Mouse (Mus musculus) embryonic stem cell, embryonic (primary cell): ENCODE data around the gene Ppm1h.

Experiments
- CTCF ChIA-PET, 4 experiments: fragments of 300-600 bp in 2 of 4; fragments of 350-600 bp in 2 of 4; sonication (Branson Sonifier 250); formaldehyde crosslinking; loops; one replicate each; lab custom pipeline; 2022; ENCODE audit warnings: inconsistent platforms in 2 of 4; lab: Charles Lee
- POLR2A ChIA-PET, 4 experiments: fragments of 300-600 bp in 2 of 4; fragments of 350-600 bp in 2 of 4; sonication (Branson Sonifier 250); formaldehyde crosslinking; loops; one replicate each; lab custom pipeline; 2022; ENCODE audit warnings: antibody characterized with exemption in 4 of 4, inconsistent platforms in 1 of 4; lab: Charles Lee

The Ppm1h gene

GRCm38 (mm10) chr10:122782755-122783154, 104.2 kb downstream of the Ppm1h start:
- POLR2A ChIA-PET, result interaction anchor here in 1 of 4 experiments (0.6 to 1.5 kb wide), 2 partner anchors 10 to 14 kb away, joined by 3 to 6 read pairs; no protein-coding TSS in a partner anchor
- CTCF ChIA-PET, result interaction anchor here in 1 of 4 experiments (0.5 kb wide), 1 partner anchor 239 kb away, joined by 3 read pairs; no protein-coding TSS in a partner anchor

GRCm38 (mm10) chr10:122789648-122790170, 111.1 kb downstream of the Ppm1h start:
- ChIA-PET POLR2A (interaction anchor here in 1 of 4 experiments (0.6 to 0.9 kb wide), 2 partner anchors 95 to 506 kb away, joined by 3 to 4 read pairs; no protein-coding TSS in a partner anchor), CTCF (interaction anchor here in 3 of 4 experiments (0.5 to 1.0 kb wide), 5 partner anchors 13 to 246 kb away, joined by 3 to 5 read pairs (median 3); no protein-coding TSS in a partner anchor)

GRCm38 (mm10) chr10:122792021-122792966, 113.7 kb downstream of the Ppm1h start:
- POLR2A ChIA-PET, result interaction anchor here (0.5 to 3.0 kb wide), 26 partner anchors 8 to 653 kb away, joined by 3 to 22 read pairs (median 4); partner anchors contain the start of genes Mon2 (in 2 of the 4) and Ppm1h (in 1 of the 4)

GRCm38 (mm10) chr10:122793193-122793592, 114.6 kb downstream of the Ppm1h start:
- CTCF ChIA-PET, result interaction anchor here (0.6 to 2.3 kb wide), 13 partner anchors 10 to 570 kb away, joined by 3 to 9 read pairs (median 5); no protein-coding TSS in a partner anchor

More at GRCm38 (mm10) chr10:122792021-122792966, 113.7 kb downstream of the Ppm1h start:
- CTCF ChIA-PET, result interaction anchor here (0.6 to 2.3 kb wide), 17 partner anchors 11 to 569 kb away, joined by 3 to 10 read pairs (median 5); no protein-coding TSS in a partner anchor

GRCm38 (mm10) chr10:122794187-122794850, 115.8 kb downstream of the Ppm1h start:
- POLR2A ChIA-PET, result interaction anchor here in 2 of 4 experiments (0.6 to 3.0 kb wide), 6 partner anchors 8 to 282 kb away, joined by 3 to 22 read pairs (median 5); partner anchors contain the start of gene Mon2 (in 1 of the 2)
- CTCF ChIA-PET, result interaction anchor here in 3 of 4 experiments (0.5 to 1.5 kb wide), 7 partner anchors 12 to 297 kb away, joined by 3 to 5 read pairs (median 3); no protein-coding TSS in a partner anchor

More at GRCm38 (mm10) chr10:122793193-122793592, 114.6 kb downstream of the Ppm1h start:
- POLR2A ChIA-PET, result interaction anchor here in 3 of 4 experiments (0.5 to 3.0 kb wide), 23 partner anchors 9 to 958 kb away, joined by 3 to 22 read pairs (median 4); partner anchors contain the start of gene Mon2 (in 2 of the 3)

- CTCF ChIA-PET, result interaction anchor here in 3 of 4 experiments (0.5 to 1.3 kb wide), 6 partner anchors 9 to 458 kb away, joined by 3 to 6 read pairs (median 3); no protein-coding TSS in a partner anchor
- POLR2A ChIA-PET, result interaction anchor here in 1 of 4 experiments (0.9 kb wide), 1 partner anchor 279 kb away, joined by 3 read pairs; no protein-coding TSS in a partner anchor
These were observed 119.4 kb downstream of the Ppm1h start for GRCm38 (mm10) chr10:122797955-122798354.

GRCm38 (mm10) chr10:122800003-122800731, 121.6 kb downstream of the Ppm1h start:
- CTCF ChIA-PET, result interaction anchor here in 3 of 4 experiments (0.5 to 1.7 kb wide), 7 partner anchors 21 to 321 kb away, joined by 3 to 7 read pairs (median 3); no protein-coding TSS in a partner anchor
- POLR2A ChIA-PET, result interaction anchor here in 2 of 4 experiments (0.8 to 4.5 kb wide), 3 partner anchors 7 to 120 kb away, joined by 4 to 22 read pairs (median 5); no protein-coding TSS in a partner anchor

GRCm38 (mm10) chr10:122800732-122801110, 122.2 kb downstream of the Ppm1h start:
- ChIA-PET POLR2A (interaction anchor here in 1 of 4 experiments (1.2 to 4.5 kb wide), 2 partner anchors 8 to 10 kb away, joined by 4 to 22 read pairs; no protein-coding TSS in a partner anchor), CTCF (interaction anchor here in 2 of 4 experiments (0.5 to 1.1 kb wide), 4 partner anchors 21 to 305 kb away, joined by 3 read pairs; no protein-coding TSS in a partner anchor)

- ChIA-PET CTCF (interaction anchor here (0.7 to 2.9 kb wide), 20 partner anchors 10 to 327 kb away, joined by 3 to 22 read pairs (median 5); no protein-coding TSS in a partner anchor), POLR2A (interaction anchor here in 3 of 4 experiments (0.6 to 4.5 kb wide), 12 partner anchors 9 to 282 kb away, joined by 3 to 22 read pairs (median 4); partner anchors contain the start of gene Mon2 (in 1 of the 3))
These were observed 123.7 kb downstream of the Ppm1h start for GRCm38 (mm10) chr10:122802218-122802617.

- ChIA-PET POLR2A (interaction anchor here (0.5 to 4.5 kb wide), 17 partner anchors 8 to 289 kb away, joined by 3 to 22 read pairs (median 4); partner anchors contain the start of gene Mon2 (in 1 of the 4)), CTCF (interaction anchor here (0.9 to 3.0 kb wide), 30 partner anchors 10 to 451 kb away, joined by 3 to 22 read pairs (median 7); no protein-coding TSS in a partner anchor)
These were observed 124.3 kb downstream of the Ppm1h start for GRCm38 (mm10) chr10:122802901-122803300.

GRCm38 (mm10) chr10:122803906-122804305, 125.3 kb downstream of the Ppm1h start:
- ChIA-PET POLR2A (interaction anchor here (0.6 to 4.5 kb wide), 16 partner anchors 10 to 390 kb away, joined by 3 to 22 read pairs (median 5); partner anchors contain the start of gene Mon2 (in 1 of the 4)), CTCF (interaction anchor here (0.6 to 3.0 kb wide), 79 partner anchors 11 to 461 kb away, joined by 3 to 22 read pairs (median 4); partner anchors contain the start of gene Mon2 (in 2 of the 4))

GRCm38 (mm10) chr10:122805866-122806265, 127.3 kb downstream of the Ppm1h start:
- ChIA-PET CTCF (interaction anchor here (0.6 to 3.0 kb wide), 13 partner anchors 11 to 286 kb away, joined by 3 to 21 read pairs (median 4); partner anchors contain the start of gene Mon2 (in 1 of the 4)), POLR2A (interaction anchor here in 2 of 4 experiments (0.6 to 1.8 kb wide), 10 partner anchors 13 to 274 kb away, joined by 3 to 9 read pairs (median 4); partner anchors contain the start of gene Mon2 (in 1 of the 2))

- ChIA-PET POLR2A (interaction anchor here in 3 of 4 experiments (0.6 to 1.8 kb wide), 28 partner anchors 13 to 1187 kb away, joined by 3 to 9 read pairs (median 4); partner anchors contain the start of gene Mon2 (in 1 of the 3)), CTCF (interaction anchor here (0.6 to 2.0 kb wide), 93 partner anchors 8 to 1279 kb away, joined by 3 to 28 read pairs (median 4); no protein-coding TSS in a partner anchor)
These were observed 128.9 kb downstream of the Ppm1h start for GRCm38 (mm10) chr10:122807127-122808105.

GRCm38 (mm10) chr10:122808186-122808585, 129.6 kb downstream of the Ppm1h start:
- POLR2A ChIA-PET, result interaction anchor here in 2 of 4 experiments (1.2 to 1.8 kb wide), 3 partner anchors 177 to 284 kb away, joined by 3 to 6 read pairs (median 3); no protein-coding TSS in a partner anchor

More at GRCm38 (mm10) chr10:122808186-122808585, 129.6 kb downstream of the Ppm1h start:
- CTCF ChIA-PET, result interaction anchor here in 1 of 4 experiments (1.7 to 2.0 kb wide), 2 partner anchors 11 to 197 kb away, joined by 3 to 28 read pairs; no protein-coding TSS in a partner anchor
